ENCODE assay signal across 8 mouse cellular contexts in the genomic region with DNA sequence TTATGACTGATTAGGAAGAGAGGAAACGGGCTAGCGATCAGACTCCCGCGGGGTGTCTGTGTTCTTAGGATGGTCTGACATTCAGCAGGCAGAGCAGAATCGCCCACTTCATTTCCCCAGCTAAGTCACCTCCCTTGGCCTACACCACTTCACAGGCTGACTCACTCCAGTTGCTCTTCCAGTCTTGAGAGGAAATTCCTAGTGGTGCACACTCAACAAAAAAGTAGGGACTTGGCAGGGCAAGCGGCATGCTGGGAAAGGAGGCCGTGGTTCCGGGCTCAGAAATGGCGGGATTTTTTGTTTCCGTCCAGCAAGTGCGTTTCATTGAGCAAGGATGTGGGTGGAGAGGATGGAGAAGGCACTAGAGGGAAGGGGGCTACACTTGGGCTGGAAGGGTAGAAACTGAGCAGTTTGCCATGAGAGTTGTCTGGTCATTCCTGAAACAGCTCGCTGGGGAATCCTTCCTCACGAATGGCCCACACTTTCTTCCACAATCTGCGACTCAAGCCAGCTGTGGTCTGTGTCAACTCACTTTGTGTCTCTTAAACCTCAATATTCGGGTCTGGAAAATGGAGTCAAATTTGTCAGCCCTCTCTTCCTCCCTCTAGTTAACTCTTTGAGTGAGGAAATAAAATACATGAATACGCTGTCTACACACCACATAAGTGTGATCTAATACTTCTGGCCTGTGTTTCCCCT. TPM values are rescaled to one million over a fixed set of nuclear protein-coding genes. Genes with fewer than 3 reads are reported as not detected.
A peak's percentile ranks its signal among the peaks of the same experiment; 100 is the strongest.
DNase-seq lines count a peak whose midpoint lies in the region; ATAC-seq and TF ChIP-seq lines count a peak whose summit lies in the region.

No protein-coding gene starts in this region.

- no peak for ATAC-seq in limb, embryonic 12.5 days (ENCODE audit: insufficient number of reproducible peaks, insufficient read depth, low FRiP score, low TSS enrichment, low read depth)
- ATAC-seq in midbrain, embryonic 16.5 days = no peak
- no peak for ATAC-seq in megakaryocyte-erythroid progenitor cell, adult 5-6 weeks (replicated peaks; ENCODE audit: low FRiP score, low TSS enrichment, poor library complexity, severe bottlenecking)

- H3K4me2 ChIP-seq in limb, embryonic 12.5 days = peak overlapping the region; percentile 77
- peak overlapping the region; percentile 70 for H3K4me2 ChIP-seq in midbrain, embryonic 16.5 days (ENCODE audit: low read length)

- peaks cover 16% of the 10 kb centered on the region; the same call in 1 of the 2 replicates for H3K4me1 ChIP-seq in embryonic fibroblast, embryonic 13.5 days (ENCODE audit: control insufficient read depth, insufficient read depth, low read length)
- peaks cover 40% of the 10 kb centered on the region for H3K4me1 ChIP-seq in limb, embryonic 12.5 days (replicated peaks)
- peaks cover 31% of the 10 kb centered on the region for H3K4me1 ChIP-seq in midbrain, embryonic 16.5 days (ENCODE audit: control insufficient read depth, insufficient read depth, low read length)

- no peaks in the 10 kb centered on the region for H3K27me3 ChIP-seq in limb, embryonic 12.5 days
- H3K27me3 ChIP-seq in midbrain, embryonic 16.5 days (ENCODE audit: control insufficient read depth, insufficient read depth, low read depth, low read length) = no peaks in the 10 kb centered on the region

- peak overlapping the region; percentile 68 for H3K4me3 ChIP-seq in left cerebral cortex, adult 2 months
- H3K4me3 ChIP-seq in embryonic fibroblast, embryonic 13.5 days (ENCODE audit: insufficient read depth, low read length) = peak overlapping the region; percentile 97
- H3K4me3 ChIP-seq in limb, embryonic 12.5 days (replicated peaks) = peak overlapping the region; percentile 96
- peak overlapping the region; percentile 95 for H3K4me3 ChIP-seq in midbrain, embryonic 16.5 days (ENCODE audit: low read depth, low read length)

- no peak for TF ChIP-seq CTCF in left cerebral cortex, adult 2 months (IDR thresholded peaks at IDR 0.05)
- no peak for TF ChIP-seq CTCF in embryonic fibroblast, embryonic 13.5 days (IDR thresholded peaks at IDR 0.05; ENCODE audit: borderline replicate concordance, insufficient read depth, low read length)

- intact Hi-C loops in left cerebral cortex, adult 2 months (cut with DNase I) = loop anchor here (2.0 kb wide), 1 partner anchor 44 kb away; a partner anchor contains a TSS
- intact Hi-C loops in left cerebral cortex, postnatal 36 days (cut with DNase I) = loop anchor here (5.0 kb wide), 2 partner anchors 45 to 90 kb away; a partner anchor contains a TSS
- intact Hi-C loops in heart, postnatal 14 days (cut with DNase I) = loop anchor here (5.0 kb wide), 2 partner anchors 45 to 90 kb away; a partner anchor contains a TSS

- TF ChIP-seq POLR2A in embryonic fibroblast, embryonic 13.5 days (IDR thresholded peaks at IDR 0.05; ENCODE audit: low read depth, low read length) = no peak; the same call in 1 of the 2 replicates

- H3K36me3 ChIP-seq in limb, embryonic 12.5 days = peaks cover 39% of the 10 kb centered on the region
- H3K36me3 ChIP-seq in midbrain, embryonic 16.5 days (ENCODE audit: control insufficient read depth, insufficient read depth, low read length) = peaks cover 11% of the 10 kb centered on the region

- DNase-seq in left cerebral cortex, adult 2 months (ENCODE audit: extremely low spot score in 1 of 2, low spot score in 2 of 2) = peak in 1 of 2 experiments; percentile 36
- no peak for DNase-seq in left cerebral cortex, postnatal 36 days (ENCODE audit: low spot score in 2 of 2)
- DNase-seq in heart, postnatal 14 days = peak; percentile 40 to 53
- no peak for DNase-seq in layer of hippocampus, adult 9-11 months

- WGBS in limb, embryonic 12.5 days = 79% methylated on average over 16 of the region's 16 CpGs
- 57% methylated on average over 16 of the region's 16 CpGs for WGBS in midbrain, embryonic 16.5 days

- H3K27ac ChIP-seq in left cerebral cortex, adult 2 months = no peak overlapping the region
- H3K27ac ChIP-seq in embryonic fibroblast, embryonic 13.5 days (ENCODE audit: insufficient read depth, low read length) = peak overlapping the region; percentile 94
- peak overlapping the region; percentile 90 for H3K27ac ChIP-seq in limb, embryonic 12.5 days
- H3K27ac ChIP-seq in midbrain, embryonic 16.5 days (ENCODE audit: low read length) = no peak overlapping the region; the same call in 1 of the 2 replicates

- H3K9me3 ChIP-seq in limb, embryonic 12.5 days = no peaks in the 10 kb centered on the region
- no peaks in the 10 kb centered on the region for H3K9me3 ChIP-seq in midbrain, embryonic 16.5 days (replicated peaks; ENCODE audit: control insufficient read depth, low read length, poor library complexity, severe bottlenecking)

- H3K9ac ChIP-seq in limb, embryonic 12.5 days (replicated peaks) = peak overlapping the region; percentile 98
- H3K9ac ChIP-seq in midbrain, embryonic 16.5 days (ENCODE audit: low read depth, low read length) = peak overlapping the region; percentile 99

RNA-seq across cellular contexts. Expression of a gene that starts 1.5 kb away (rescaled TPM):
- 10 to 100 TPM; 21.6 to 22.8 TPM for total RNA-seq in left cerebral cortex, adult 2 months (2021)
- total RNA-seq in left cerebral cortex, postnatal 36 days (2021) = 10 to 100 TPM; 22.3 to 23.5 TPM
- polyA plus RNA-seq in embryonic fibroblast, embryonic 13.5 days (2011; ENCODE audit: insufficient read length, low read depth, missing spikeins) = 280 and 283 TPM in 2 replicates
- 10 to 100 TPM; 34.1 to 44.0 TPM for total RNA-seq in heart, postnatal 14 days (2021)
- polyA plus RNA-seq in limb, embryonic 12.5 days (2016; fragmentation: Nextera tagmentation; extraction: Ambion mirVana) = 102 and 106 TPM in 2 replicates
- polyA plus RNA-seq in midbrain, embryonic 16.5 days (2015; fragmentation: Nextera tagmentation; extraction: Ambion mirVana) = 45.9 and 52.3 TPM in 2 replicates
- total RNA-seq in megakaryocyte-erythroid progenitor cell, adult 5-6 weeks (2014; fragmentation: Nextera tagmentation) = 0.44 and 6.0 TPM in 2 replicates
- total RNA-seq in megakaryocyte-erythroid progenitor cell, adult 5-6 weeks (2017) = 1.4 and 3.0 TPM in 2 replicates

RNA-seq across cellular contexts. Expression of a gene that starts 44.1 kb away (rescaled TPM):
- total RNA-seq in left cerebral cortex, adult 2 months (2021) = 10 to 100 TPM; 21.9 to 23.1 TPM
- 10 to 100 TPM; 20.8 to 24.9 TPM for total RNA-seq in left cerebral cortex, postnatal 36 days (2021)
- polyA plus RNA-seq in embryonic fibroblast, embryonic 13.5 days (2011; ENCODE audit: insufficient read length, low read depth, missing spikeins) = 6.7 and 8.4 TPM in 2 replicates
- 100 to 1,000 TPM in 1 of 2 experiments, 10 to 100 TPM in 1; 96.1 to 120 TPM for total RNA-seq in heart, postnatal 14 days (2021)
- polyA plus RNA-seq in limb, embryonic 12.5 days (2016; fragmentation: Nextera tagmentation; extraction: Ambion mirVana) = 15.0 and 15.4 TPM in 2 replicates
- 20.4 and 22.7 TPM in 2 replicates for polyA plus RNA-seq in midbrain, embryonic 16.5 days (2015; fragmentation: Nextera tagmentation; extraction: Ambion mirVana)
- 7.1 and 10.1 TPM in 2 replicates for total RNA-seq in megakaryocyte-erythroid progenitor cell, adult 5-6 weeks (2014; fragmentation: Nextera tagmentation)
- 10.4 and 13.7 TPM in 2 replicates for total RNA-seq in megakaryocyte-erythroid progenitor cell, adult 5-6 weeks (2017)

Comparison
In these comparisons a context has a peak if more than half of its experiments do, and no peak if none do; other contexts are left out.
1. DNase-seq: peak in heart, postnatal 14 days (2 of 2); none in left cerebral cortex, postnatal 36 days (0 of 2) and layer of hippocampus, adult 9-11 months (single experiment).
2. H3K27ac ChIP-seq: peak in embryonic fibroblast, embryonic 13.5 days (single experiment) and limb, embryonic 12.5 days (single experiment); none in left cerebral cortex, adult 2 months (single experiment) and midbrain, embryonic 16.5 days (single experiment).
3. Peak in every context shown above with its lines, with median percentiles within 50 percentile points of each other: H3K4me3 ChIP-seq.